Mouse (Mus musculus) lung, embryonic 15.5 days (tissue): ENCODE data around the gene Ltbp3. TPM values are rescaled to one million over a fixed set of nuclear protein-coding genes. Genes with fewer than 3 reads are reported as not detected.

ENCODE experiments used
- ATAC-seq: fragments of 200-750 bp; cut with Nextera tagmentation; 2 replicates; pipeline ENCODE4 v1.8.0; 2017; ENCODE audit warnings: moderate number of reproducible peaks, borderline replicate concordance; ENCODE audit not compliant: low FRiP score, low TSS enrichment; ENCODE audit errors: extremely low read depth
- H3K27ac ChIP-seq: fragments of 300-500 bp; sonication (generic); 2 replicates; pipeline ENCODE4 v1.5.1; 2015; ENCODE audit warnings: moderate library complexity, mild to moderate bottlenecking, inconsistent platforms
- H3K27me3 ChIP-seq: fragments of 300-500 bp; sonication (generic); 2 replicates; pipeline ENCODE4 v1.6.1; 2015; ENCODE audit warnings: inconsistent platforms
- H3K36me3 ChIP-seq: fragments of 300-500 bp; sonication (generic); 2 replicates; pipeline ENCODE4 v1.6.1; 2015; ENCODE audit warnings: inconsistent platforms
- H3K4me1 ChIP-seq: fragments of 300-500 bp; sonication (generic); 2 replicates; pipeline ENCODE4 v1.6.1; 2015; ENCODE audit warnings: inconsistent platforms
- H3K4me2 ChIP-seq: fragments of 300-500 bp; sonication (generic); 2 replicates; pipeline ENCODE4 v1.6.1; 2015; ENCODE audit warnings: inconsistent platforms, mild to moderate bottlenecking, moderate library complexity
- H3K4me3 ChIP-seq: fragments of 300-500 bp; sonication (generic); 2 replicates; pipeline ENCODE4 v1.5.1; 2015; ENCODE audit warnings: mild to moderate bottlenecking, inconsistent platforms
- H3K9ac ChIP-seq: fragments of 300-500 bp; sonication (generic); 2 replicates; pipeline ENCODE4 v1.6.1; 2015; ENCODE audit warnings: inconsistent platforms
- H3K9me3 ChIP-seq: fragments of 300-500 bp; sonication (generic); 2 replicates; pipeline ENCODE4 v1.6.1; 2016; ENCODE audit warnings: inconsistent platforms
- WGBS: fragments of 180-500 bp; shearing (Covaris S2); methylation state at CpG from one replicate; pipeline ENCODE4 v1.1.7; 2015; 5-methylcytosine and 5-hydroxymethylcytosine counted together
- polyA plus RNA-seq: library from polyadenylated mRNA; unstranded; fragments of >200 nt; fragmentation: Nextera tagmentation; extraction: Ambion mirVana; gene quantifications from 2 replicates; pipeline ENCODE4 v1.2.1, GENCODE M21; 2015

Gene Ltbp3
- polyA plus RNA-seq, 1 experiment from 2014 or later, result 54.9 TPM

DNA sequence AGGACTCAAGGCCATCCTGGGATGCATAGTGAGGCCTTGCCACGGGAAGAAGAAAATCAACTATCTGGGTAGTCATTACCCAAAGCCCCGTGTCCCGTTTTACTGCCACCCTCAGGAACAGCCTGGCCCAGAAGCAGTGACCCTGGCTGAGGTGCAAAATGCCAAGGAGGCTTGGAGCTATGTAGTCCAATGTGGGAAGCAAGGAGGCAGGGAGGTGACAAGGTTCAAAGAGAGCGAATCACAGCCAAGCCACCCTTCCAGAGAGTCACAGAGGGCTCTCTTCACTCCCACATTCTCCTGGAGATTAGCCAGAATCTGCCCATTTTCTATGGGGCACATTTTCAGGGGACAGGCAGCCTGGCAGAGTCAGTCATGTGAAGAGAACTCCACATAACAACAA lies 26.6 kb downstream of the Ltbp3 start:
- no peak overlapping the region for H3K4me2 ChIP-seq
- H3K4me3 ChIP-seq, result no peak overlapping the region
- H3K36me3 ChIP-seq, result peaks cover 65% of the 10 kb centered on the region
- no peak for ATAC-seq
- peaks cover 16% of the 10 kb centered on the region for H3K4me1 ChIP-seq
- no peak overlapping the region for H3K27ac ChIP-seq
- H3K9me3 ChIP-seq, result no peaks in the 10 kb centered on the region
- H3K27me3 ChIP-seq, result no peaks in the 10 kb centered on the region
- no peak overlapping the region for H3K9ac ChIP-seq
- 84% methylated on average over 4 of the region's 4 CpGs for WGBS

DNA sequence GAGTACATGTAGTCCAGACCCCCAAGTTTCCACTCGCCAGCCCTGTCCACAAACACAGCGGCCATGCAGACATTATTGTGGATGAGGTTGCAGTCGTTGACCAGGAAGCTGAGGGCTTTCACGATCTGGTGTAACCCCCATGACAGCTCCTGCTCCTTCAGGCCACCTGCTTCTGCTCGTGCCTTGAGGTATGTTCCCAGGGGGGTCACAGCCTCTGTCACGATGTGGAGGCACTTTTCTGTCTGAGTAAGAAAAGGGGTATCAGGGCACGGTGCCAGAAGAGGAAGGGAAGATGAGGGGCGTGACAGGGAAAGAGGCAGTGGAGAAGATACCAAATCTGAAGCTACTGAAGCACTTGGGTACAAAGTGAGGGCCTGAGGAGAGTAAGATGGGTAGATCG lies 29.6 kb downstream of the Ltbp3 start:
- Histone ChIP-seq H3K4me1 (peaks cover 16% of the 10 kb centered on the region), H3K27me3 (no peaks in the 10 kb centered on the region), H3K4me3 (peak overlapping the region; percentile 79), H3K9me3 (no peaks in the 10 kb centered on the region), H3K4me2 (peak overlapping the region; percentile 78), H3K36me3 (peaks cover 37% of the 10 kb centered on the region), H3K9ac (peak overlapping the region; percentile 85), H3K27ac (peak overlapping the region; percentile 85; the same call in 1 of the 2 replicates)
- no peak for ATAC-seq
- WGBS, result 28% methylated on average over 9 of the region's 9 CpGs

DNA sequence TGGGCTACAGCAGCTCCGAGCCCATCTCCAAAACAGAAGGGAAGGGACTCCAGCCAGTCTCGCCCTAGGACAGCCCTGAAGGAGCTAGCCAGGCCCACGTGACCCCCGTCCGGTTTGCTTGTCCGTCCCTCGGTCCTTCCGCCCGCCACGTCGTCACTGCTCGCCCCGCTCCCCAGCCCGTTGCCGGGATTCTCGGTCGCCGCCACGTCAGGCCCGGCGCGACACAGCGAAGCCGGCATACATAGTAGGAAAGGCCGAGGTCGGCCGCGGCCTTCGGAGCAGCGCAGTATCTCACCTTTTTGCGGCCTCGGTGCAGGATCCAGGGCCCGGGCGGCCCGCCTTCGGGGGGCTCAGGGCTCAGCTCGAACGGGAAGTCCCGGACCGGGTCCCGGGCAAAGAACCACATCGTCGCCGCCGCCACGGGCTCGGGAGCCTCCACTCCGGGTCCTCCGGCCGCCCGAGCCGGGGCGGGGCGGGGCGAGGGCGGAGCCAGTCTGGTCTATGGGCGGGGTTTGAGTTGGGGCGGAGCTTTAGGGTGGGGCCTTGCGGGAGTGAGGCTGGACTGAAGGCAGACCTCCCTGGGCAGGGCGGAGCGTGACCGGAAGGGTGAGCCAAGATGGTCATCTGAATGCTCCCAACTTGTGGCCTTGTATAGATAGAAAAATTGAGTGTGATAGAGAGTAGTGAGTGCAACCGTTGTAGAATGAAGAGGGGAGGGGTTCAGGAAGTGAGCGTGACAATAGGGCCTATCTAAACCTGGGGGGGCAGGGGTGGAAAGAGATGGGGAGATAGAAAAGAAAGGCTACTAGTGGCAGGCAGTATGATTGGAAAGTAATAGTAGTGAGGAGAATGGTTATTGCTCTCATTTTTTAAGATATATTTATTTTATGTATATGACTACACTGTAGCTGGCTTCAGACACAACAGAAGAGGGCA lies 30.5 kb downstream of the Ltbp3 start, which contains the start of gene Scyl1:
Gene Scyl1 (minus strand): TSS at position 495 of the 936 bp plus-strand sequence.
- peaks cover 28% of the 10 kb centered on the region for H3K36me3 ChIP-seq
- H3K4me3 ChIP-seq, result peak within 1 kb of the TSS; percentile 79
- under 1% methylated on average over 62 of the region's 64 CpGs for WGBS
- H3K4me1 ChIP-seq, result peaks cover 16% of the 10 kb centered on the region
- H3K9me3 ChIP-seq, result no peaks in the 10 kb centered on the region
- peak within 1 kb of the TSS; percentile 85 for H3K27ac ChIP-seq
- ATAC-seq, result peak; percentile 98
- no peaks in the 10 kb centered on the region for H3K27me3 ChIP-seq
- H3K9ac ChIP-seq, result peak within 1 kb of the TSS; percentile 85
- peak within 1 kb of the TSS; percentile 78 for H3K4me2 ChIP-seq

DNA sequence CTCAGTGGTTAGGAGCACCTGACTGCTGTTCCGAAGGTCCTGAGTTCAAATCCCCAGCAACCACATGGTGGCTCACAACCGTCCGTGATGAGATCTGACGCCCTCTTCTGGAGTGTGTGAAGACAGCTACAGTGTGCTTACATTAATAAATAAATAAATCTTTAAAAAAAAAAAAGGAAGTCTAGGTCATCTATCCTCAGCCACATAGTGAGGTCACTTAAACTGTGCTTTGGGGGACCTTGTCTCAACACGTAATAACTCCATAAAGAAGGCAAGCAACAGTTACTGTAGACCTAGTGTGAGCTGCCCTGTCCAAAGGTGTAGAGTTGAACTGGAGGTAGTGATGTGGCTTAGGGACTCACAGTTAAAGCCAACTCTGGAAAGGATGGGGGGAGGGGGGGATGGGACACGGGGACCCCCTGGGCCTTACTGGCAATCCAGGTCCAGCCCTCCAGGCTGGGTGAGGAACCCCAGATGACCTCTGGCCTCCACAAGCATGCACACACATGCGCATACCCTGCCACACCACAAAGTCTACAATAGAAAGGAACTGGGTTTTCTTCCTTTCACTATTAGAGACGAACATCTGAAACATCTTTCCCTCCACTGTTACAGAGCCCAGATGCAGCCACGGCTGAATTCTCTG lies 36.8 kb downstream of the Ltbp3 start:
- Histone ChIP-seq H3K9me3 (no peaks in the 10 kb centered on the region), H3K27me3 (no peaks in the 10 kb centered on the region), H3K4me3 (no peak overlapping the region), H3K27ac (no peak overlapping the region), H3K4me1 (peaks cover 10% of the 10 kb centered on the region; the same call in 1 of the 2 replicates), H3K36me3 (no peaks in the 10 kb centered on the region), H3K4me2 (no peak overlapping the region), H3K9ac (no peak overlapping the region)
- 73% methylated on average over 9 of the region's 9 CpGs for WGBS
- ATAC-seq, result no peak

DNA sequence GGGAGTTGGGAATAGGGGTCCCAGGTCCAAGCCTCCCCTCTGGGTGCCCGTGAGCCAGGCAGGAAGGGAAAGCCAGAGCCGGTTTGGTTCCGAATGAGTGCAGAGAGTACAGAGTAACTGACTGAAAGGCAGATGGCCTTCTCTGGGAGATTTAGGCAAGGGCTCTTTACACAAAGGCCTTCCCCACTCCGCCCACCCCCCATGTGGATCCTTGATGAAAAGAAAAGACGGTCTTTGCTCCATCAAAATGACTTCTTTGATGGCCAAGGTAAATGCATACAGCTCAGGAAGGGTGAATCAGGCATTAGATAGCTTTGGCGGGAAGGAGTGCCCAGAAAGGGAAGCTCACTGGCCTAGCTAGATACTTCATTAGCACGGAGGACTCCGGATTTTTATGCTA lies 37.6 kb downstream of the Ltbp3 start:
- no peak for ATAC-seq
- H3K9ac ChIP-seq, result no peak overlapping the region
- peaks cover 10% of the 10 kb centered on the region; the same call in 1 of the 2 replicates for H3K4me1 ChIP-seq
- H3K36me3 ChIP-seq, result no peaks in the 10 kb centered on the region
- H3K4me3 ChIP-seq, result no peak overlapping the region
- H3K4me2 ChIP-seq, result no peak overlapping the region
- no peaks in the 10 kb centered on the region for H3K27me3 ChIP-seq
- 58% methylated on average over 8 of the region's 8 CpGs for WGBS
- no peak overlapping the region for H3K27ac ChIP-seq
- H3K9me3 ChIP-seq, result no peaks in the 10 kb centered on the region

DNA sequence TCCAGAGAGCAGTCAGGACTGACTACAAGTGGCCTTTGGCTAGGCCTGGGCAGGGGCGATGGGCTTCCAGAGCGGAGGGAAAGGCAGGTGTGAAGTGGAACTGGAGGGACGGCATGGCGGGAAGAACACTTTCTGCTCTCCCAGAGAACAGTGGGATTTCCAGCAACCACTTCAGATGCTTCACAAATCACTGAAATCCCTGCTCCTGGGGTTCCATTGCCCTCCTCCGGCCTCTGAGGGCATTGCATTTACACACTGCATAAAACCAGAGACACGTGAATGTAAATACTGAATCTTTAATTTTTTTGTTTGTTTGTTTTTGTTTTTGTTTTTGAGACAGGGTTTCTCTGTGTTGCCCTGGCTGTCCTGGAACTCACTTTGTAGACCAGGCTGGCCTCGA lies 39.5 kb downstream of the Ltbp3 start:
- Histone ChIP-seq H3K9me3 (no peaks in the 10 kb centered on the region), H3K27ac (no peak overlapping the region), H3K27me3 (no peaks in the 10 kb centered on the region), H3K36me3 (no peaks in the 10 kb centered on the region), H3K4me3 (no peak overlapping the region), H3K9ac (no peak overlapping the region), H3K4me2 (no peak overlapping the region), H3K4me1 (peaks cover 16% of the 10 kb centered on the region; the same call in 1 of the 2 replicates)
- WGBS, result 54% methylated on average over 7 of the region's 7 CpGs
- ATAC-seq, result no peak

DNA sequence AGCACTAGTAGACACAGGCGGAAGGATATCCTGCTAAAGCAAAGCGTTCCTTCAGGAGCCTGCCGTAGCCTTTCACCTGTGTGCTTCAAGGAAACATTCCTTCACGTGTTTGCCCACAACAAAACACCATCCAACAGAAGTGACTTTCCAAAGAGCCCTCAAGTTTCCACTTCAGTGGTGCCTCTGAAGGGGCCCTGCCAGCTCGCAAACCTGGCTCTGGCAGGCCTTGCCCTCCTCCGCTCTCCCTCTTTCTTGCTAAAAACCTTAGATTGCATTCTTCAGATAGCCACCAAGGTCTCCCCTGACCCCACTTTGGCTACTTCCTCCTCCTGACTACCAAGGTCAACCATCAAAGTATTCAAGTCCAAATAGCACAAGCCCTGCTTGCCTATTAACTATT lies 40.8 kb downstream of the Ltbp3 start:
- H3K27me3 ChIP-seq, result no peaks in the 10 kb centered on the region
- H3K4me1 ChIP-seq, result peaks cover 18% of the 10 kb centered on the region; the same call in 1 of the 2 replicates
- H3K9me3 ChIP-seq, result no peaks in the 10 kb centered on the region
- H3K27ac ChIP-seq, result peak overlapping the region; percentile 61
- no peak overlapping the region for H3K4me2 ChIP-seq
- H3K4me3 ChIP-seq, result no peak overlapping the region
- 58% methylated on average over 6 of the region's 6 CpGs for WGBS
- no peak overlapping the region for H3K9ac ChIP-seq
- H3K36me3 ChIP-seq, result no peaks in the 10 kb centered on the region
- ATAC-seq, result 0 out of 2 replicates have a peak, but pooled peaks have one; percentile 19

DNA sequence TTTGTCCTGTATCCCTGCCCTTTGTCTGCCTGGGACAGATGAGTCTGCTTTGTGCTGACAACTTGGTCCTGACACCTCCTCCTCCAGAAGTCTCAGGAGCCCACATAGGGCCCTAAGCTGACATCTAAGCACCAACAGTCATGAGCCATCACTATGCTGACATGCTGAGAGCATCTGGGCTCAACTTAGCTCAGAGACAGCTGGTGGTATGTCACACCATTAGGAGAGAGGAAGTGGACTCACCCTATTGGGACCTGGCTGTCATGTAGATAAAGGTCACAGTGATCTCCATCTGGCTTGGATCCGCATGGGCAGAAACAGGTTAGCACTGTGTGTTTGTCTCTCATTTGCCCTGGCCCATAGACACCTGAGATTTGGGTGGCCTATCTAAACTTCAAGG lies 41.4 kb downstream of the Ltbp3 start:
- Histone ChIP-seq H3K9me3 (no peaks in the 10 kb centered on the region), H3K4me3 (no peak overlapping the region), H3K27ac (peak overlapping the region; percentile 61), H3K9ac (no peak overlapping the region), H3K36me3 (no peaks in the 10 kb centered on the region), H3K4me2 (no peak overlapping the region), H3K27me3 (no peaks in the 10 kb centered on the region), H3K4me1 (peaks cover 20% of the 10 kb centered on the region)
- no peak for ATAC-seq
- 87% methylated on average over 1 of the region's 1 CpGs for WGBS

DNA sequence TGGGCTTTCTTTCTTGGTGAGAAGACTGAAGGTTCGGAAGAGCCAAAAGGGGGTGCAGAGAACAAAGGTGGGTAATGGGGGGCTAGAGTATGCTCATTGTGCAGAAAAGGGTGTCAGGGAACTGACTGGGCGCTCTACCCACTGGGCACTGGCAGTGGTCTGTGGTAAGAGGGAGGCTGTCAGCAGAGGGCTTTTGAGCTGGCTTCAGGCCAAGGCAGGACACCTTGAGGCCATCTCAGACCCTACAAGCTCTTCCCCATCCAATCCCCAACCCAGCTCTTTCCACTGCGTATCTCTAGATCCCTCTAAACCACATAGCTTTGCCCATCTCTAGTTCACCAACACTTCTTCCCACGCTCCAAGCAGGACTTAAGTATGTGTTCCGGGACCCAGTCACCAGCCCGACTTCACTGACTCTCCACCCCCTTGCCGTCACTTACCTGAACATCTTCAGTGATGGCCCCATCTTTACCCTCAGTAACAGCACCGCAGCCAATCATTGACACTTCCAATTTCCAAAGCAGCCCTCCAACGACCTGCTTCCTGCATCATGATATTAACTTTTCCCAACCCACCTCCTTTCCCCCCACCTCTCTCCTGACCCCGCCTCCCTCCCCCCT lies 44.4 kb downstream of the Ltbp3 start:
- H3K27ac ChIP-seq, result no peak overlapping the region
- H3K9ac ChIP-seq, result no peak overlapping the region
- 49% methylated on average over 10 of the region's 10 CpGs for WGBS
- no peaks in the 10 kb centered on the region for H3K9me3 ChIP-seq
- no peaks in the 10 kb centered on the region for H3K36me3 ChIP-seq
- ATAC-seq, result no peak
- H3K4me2 ChIP-seq, result no peak overlapping the region
- H3K27me3 ChIP-seq, result no peaks in the 10 kb centered on the region
- H3K4me1 ChIP-seq, result peaks cover 24% of the 10 kb centered on the region
- H3K4me3 ChIP-seq, result no peak overlapping the region

DNA sequence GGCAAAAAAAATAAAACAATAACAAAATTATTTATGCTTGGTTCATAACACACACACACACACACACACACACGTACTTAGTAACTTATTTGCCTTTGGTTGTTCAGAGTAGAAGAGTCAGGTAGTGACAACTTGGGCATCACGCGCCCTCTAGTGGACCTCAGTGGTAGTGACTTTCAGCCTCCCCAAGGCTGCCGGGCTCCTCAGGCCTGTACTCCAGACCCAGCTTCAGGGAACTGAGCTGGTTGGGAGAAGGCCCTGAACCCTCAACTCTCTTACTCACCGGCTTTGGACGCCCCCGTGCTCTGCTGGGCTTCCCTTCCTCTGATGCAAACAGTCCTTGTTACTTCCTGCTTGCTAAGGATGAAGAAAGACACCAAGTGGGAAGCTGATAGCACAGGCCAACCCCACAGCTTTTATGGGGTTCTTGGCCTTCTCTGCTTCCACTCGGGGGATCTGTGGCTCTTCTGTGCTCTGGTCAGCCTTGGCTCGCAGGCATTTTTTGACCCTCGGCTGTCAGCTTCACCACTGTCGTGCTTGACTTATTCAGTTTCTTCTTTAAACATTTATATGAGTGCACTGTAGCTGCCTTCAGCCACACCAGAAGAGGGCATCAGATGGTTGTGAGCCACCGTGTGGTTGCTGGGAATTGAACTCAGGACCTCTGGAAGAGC lies 45.9 kb downstream of the Ltbp3 start:
- Histone ChIP-seq H3K4me1 (peaks cover 21% of the 10 kb centered on the region), H3K27me3 (no peaks in the 10 kb centered on the region), H3K4me2 (no peak overlapping the region), H3K36me3 (no peaks in the 10 kb centered on the region), H3K27ac (peak overlapping the region; percentile 11; the same call in 1 of the 2 replicates), H3K9me3 (no peaks in the 10 kb centered on the region), H3K4me3 (no peak overlapping the region), H3K9ac (no peak overlapping the region)
- ATAC-seq, result peak; percentile 84
- 7% methylated on average over 12 of the region's 12 CpGs for WGBS

DNA sequence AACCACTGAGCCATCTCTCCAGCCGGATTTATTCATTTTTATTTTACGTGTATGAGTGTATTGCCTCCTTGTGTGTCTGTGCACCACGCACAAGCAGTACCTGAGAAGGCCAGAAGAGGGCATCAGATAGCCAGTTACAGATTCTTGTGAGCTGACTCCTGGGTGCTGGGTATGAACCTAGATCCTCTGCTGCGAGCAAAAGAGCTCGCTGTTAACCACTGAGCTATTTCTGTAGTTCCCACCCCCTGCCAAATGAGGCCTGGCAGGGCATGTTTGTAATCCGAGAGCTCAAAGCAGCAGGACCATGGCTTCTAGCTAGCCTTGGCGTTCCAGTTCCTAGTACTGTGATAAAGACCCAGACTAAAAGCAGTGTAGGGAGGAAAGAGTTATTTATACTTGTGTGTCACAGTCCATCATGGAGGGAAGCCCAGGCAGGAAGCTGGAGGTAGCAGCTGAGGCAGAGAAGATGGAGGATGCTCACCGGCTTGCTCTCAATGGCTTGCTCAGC lies 46.5 kb downstream of the Ltbp3 start:
- Histone ChIP-seq H3K27ac (0 out of 2 replicates have a peak overlapping the region, but pooled peaks have one; percentile 42), H3K9ac (no peak overlapping the region), H3K4me1 (peaks cover 15% of the 10 kb centered on the region), H3K36me3 (no peaks in the 10 kb centered on the region), H3K27me3 (no peaks in the 10 kb centered on the region), H3K4me2 (no peak overlapping the region), H3K4me3 (no peak overlapping the region), H3K9me3 (no peaks in the 10 kb centered on the region)
- WGBS, result 7% methylated on average over 8 of the region's 8 CpGs
- ATAC-seq, result peak; percentile 66
